Mouse (Mus musculus) left cerebral cortex, adult 9 months (tissue): ENCODE results near the gene Pabpc5.

Source experiments
- DNase-seq, 2 experiments: peaks; one replicate each; pipeline ENCODE4 v3.0.0; 2022; ENCODE audit warnings: low spot score in 2 of 2

Gene Pabpc5

DNA sequence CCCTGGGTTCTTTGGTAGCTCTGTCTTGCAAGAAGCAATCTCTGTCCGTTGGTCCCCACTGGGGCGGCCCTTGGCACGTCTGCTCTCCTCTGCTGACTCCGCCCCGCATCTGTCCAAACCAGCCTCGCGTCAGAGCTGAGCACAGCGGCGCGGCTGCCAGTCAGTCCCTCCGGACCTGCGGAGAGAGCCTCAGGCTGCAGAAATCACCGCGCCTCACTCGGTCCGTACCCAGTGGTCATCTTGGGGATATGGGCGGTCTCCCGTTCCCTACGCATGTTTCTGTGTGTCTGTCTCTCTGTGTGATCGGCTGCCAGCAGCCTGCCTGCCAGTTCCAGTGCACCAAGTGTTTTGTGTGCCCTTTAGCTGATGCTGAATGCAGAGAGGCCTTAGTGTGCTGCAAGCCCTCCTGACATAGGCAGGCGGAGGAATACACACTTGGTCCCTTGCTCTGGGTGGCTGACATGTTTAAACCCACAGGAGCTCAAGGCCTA, at the start of gene Pabpc5:
Gene Pabpc5 (plus strand): TSS at position 116 of the 491 bp plus-strand sequence.
- peak; percentile 26 to 55 for DNase-seq

DNA sequence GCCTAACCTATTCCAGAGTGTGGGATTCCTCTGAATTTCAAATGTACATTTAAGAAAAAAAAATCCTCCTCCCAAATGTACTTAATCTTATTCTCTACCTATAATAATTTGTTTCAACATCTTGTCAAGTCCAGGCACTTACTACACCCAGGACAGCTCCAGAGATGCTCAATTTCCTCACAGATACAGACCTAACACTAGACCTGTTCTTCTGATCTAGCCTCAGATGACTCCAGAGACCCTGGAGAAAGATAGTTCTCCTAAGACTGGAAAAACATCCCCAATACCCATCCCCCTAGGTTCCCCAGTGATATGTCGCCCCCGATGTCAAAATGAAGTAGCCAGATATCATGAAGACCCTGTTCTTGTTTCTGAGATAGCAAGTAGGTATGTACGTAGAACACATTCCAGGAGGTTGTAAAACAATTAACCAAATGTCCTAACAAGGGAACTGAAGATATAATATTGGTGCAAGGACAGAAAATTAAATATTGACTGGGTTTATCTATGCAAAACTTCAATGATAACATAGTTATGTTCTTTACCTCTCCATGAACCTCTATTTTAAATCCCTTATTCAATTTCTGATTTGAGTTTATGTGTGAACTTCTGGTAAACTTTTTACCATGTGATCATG, 39.9 kb upstream of the Pabpc5 start:
- DNase-seq, result no peak

DNA sequence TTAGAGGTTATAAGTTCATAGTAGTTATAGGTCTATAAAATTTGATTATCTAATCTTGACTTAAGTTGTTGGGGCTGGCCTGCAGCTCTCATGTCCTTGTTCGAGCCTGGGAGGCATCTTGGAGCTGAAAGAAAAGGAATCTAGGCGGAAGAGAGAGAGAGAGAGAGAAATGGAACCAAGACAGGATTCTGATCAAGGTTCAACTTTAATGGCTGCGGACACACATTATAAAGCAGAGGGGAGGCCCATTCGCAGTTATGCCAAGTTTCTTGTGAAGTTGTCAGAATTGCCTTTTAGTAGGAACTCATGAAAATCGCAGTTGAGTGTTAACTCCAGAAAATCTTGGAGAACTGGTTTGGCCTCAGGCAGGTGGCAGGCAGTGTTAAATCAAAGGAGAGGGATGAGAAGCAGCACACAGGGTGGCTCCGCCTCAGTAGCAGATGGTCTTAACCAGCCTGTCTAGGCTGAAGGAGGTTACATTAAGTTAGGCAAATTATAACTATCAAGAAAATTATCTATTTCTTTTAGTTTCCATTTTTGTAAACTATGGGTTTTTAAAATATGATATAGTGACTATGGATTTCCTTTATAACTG, 38.6 kb upstream of the Pabpc5 start:
- DNase-seq, result no peak

DNA sequence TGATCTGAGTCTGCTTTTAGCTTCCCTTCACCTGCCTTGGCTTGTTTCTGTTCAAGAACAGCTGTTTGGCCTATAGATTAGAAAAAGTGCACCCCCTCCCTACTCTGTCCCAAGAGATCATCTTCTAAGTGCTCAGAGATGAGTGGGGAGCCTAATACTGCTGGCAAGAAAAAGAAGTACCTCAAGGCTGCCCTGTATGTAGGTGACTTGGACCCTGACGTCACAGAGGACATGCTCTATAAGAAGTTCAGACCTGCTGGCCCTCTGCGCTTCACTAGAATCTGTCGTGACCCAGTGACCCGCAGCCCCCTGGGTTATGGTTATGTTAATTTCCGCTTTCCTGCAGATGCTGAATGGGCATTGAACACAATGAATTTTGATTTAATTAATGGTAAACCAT, 856 bp downstream of the Pabpc5 start:
- no peak for DNase-seq
